ENCODE assay signal across 28 mouse cellular contexts in genomic region chr4:105113042-105113441, GRCm38 (mm10). TPM values are rescaled to one million over a fixed set of nuclear protein-coding genes. Genes with fewer than 3 reads are reported as not detected.
A peak's percentile ranks its signal among the peaks of the same experiment; 100 is the strongest.
DNase-seq lines count a peak whose midpoint lies in the region; ATAC-seq and TF ChIP-seq lines count a peak whose summit lies in the region.
"Had no signal": no experiment of that assay in that cellular context is flagged by ENCODE, and none has a peak within 500 bp of the region (broad histone marks: within the 10 kb centered on the region; RNA-seq: fewer than 3 reads in every experiment).

No protein-coding gene starts in this region.

- H3K9ac ChIP-seq in midbrain, embryonic 11.5 days (ENCODE audit: low read length) = no peak overlapping the region
- no peak overlapping the region for H3K9ac ChIP-seq in midbrain, embryonic 16.5 days (ENCODE audit: low read depth, low read length)
- H3K9ac ChIP-seq in ES-E14 (ENCODE audit: insufficient read depth, low read depth, low read length, poor library complexity, severe bottlenecking) = no peak overlapping the region
- H3K9ac ChIP-seq in intestine, embryonic 16.5 days (ENCODE audit: low read depth, low read length) = no peak overlapping the region
- H3K9ac ChIP-seq: embryonic facial prominence, embryonic 13.5 days; embryonic facial prominence, embryonic 15.5 days; forebrain, embryonic 12.5 days had no signal

- H3K4me2 ChIP-seq in midbrain, embryonic 11.5 days = no peak overlapping the region
- H3K4me2 ChIP-seq in midbrain, embryonic 16.5 days (ENCODE audit: low read length) = no peak overlapping the region
- H3K4me2 ChIP-seq in intestine, embryonic 16.5 days (ENCODE audit: low read depth, low read length) = no peak overlapping the region
- H3K4me2 ChIP-seq: embryonic facial prominence, embryonic 13.5 days; embryonic facial prominence, embryonic 15.5 days; forebrain, embryonic 12.5 days had no signal

- no peak overlapping the region for H3K4me3 ChIP-seq in midbrain, embryonic 11.5 days (ENCODE audit: low read depth, low read length)
- H3K4me3 ChIP-seq in midbrain, embryonic 16.5 days (ENCODE audit: low read depth, low read length) = no peak overlapping the region
- H3K4me3 ChIP-seq in ES-E14 (ENCODE audit: insufficient read depth in 1 of 2, low read depth in 1 of 2, low read length in 2 of 2, poor library complexity in 1 of 2, severe bottlenecking in 1 of 2) = no peak overlapping the region
- no peak overlapping the region for H3K4me3 ChIP-seq in intestine, embryonic 16.5 days (ENCODE audit: low read length)
- H3K4me3 ChIP-seq: embryonic facial prominence, embryonic 13.5 days; embryonic facial prominence, embryonic 15.5 days; erythroblast, embryonic 14.5 days; forebrain, embryonic 10.5 days; forebrain, embryonic 12.5 days had no signal

- 88% methylated on average over 5 of the region's 5 CpGs for WGBS in midbrain, embryonic 11.5 days
- 93% methylated on average over 5 of the region's 5 CpGs for WGBS in midbrain, embryonic 16.5 days
- 49% methylated on average over 5 of the region's 5 CpGs for WGBS in intestine, embryonic 16.5 days
- WGBS in large intestine, adult 2 months = 25% methylated on average over 5 of the region's 5 CpGs

- no peak overlapping the region for H3K27ac ChIP-seq in midbrain, embryonic 11.5 days (ENCODE audit: low read depth, low read length)
- H3K27ac ChIP-seq in midbrain, embryonic 16.5 days (ENCODE audit: low read length) = no peak overlapping the region
- no peak overlapping the region for H3K27ac ChIP-seq in ES-E14 (ENCODE audit: insufficient read depth, low read depth, low read length, poor library complexity, severe bottlenecking)
- H3K27ac ChIP-seq in intestine, embryonic 16.5 days (ENCODE audit: low read length) = peak overlapping the region; percentile 49
- H3K27ac ChIP-seq: embryonic facial prominence, embryonic 15.5 days; forebrain, embryonic 10.5 days; forebrain, embryonic 12.5 days had no signal

- intact Hi-C loops in heart, postnatal 25 days (cut with DNase I) = loop anchor here (5.0 kb wide), 1 partner anchor 76 kb away; no protein-coding TSS in a partner anchor

- peak; percentile 66 for DNase-seq in midbrain, embryonic 11.5 days (ENCODE audit: low spot score, missing footprints)
- DNase-seq in ES-E14 (ENCODE audit: low read depth, low spot score) = no peak
- DNase-seq in large intestine, adult 2 months (ENCODE audit: low read depth, low spot score) = peak; percentile 88
- DNase-seq in heart, postnatal 25 days (ENCODE audit: low spot score) = no peak
- no peak for DNase-seq in adrenal gland, adult 18-20 months (ENCODE audit: low spot score in 2 of 2)
- no peak for DNase-seq in kidney, postnatal 36 days
- DNase-seq: adrenal gland, adult 8-10 months; adrenal gland, postnatal 14 days; adrenal gland, postnatal 36 days; B cell, adult 2 months; cerebellum, adult 11 months; cerebellum, adult 18-20 months; cerebellum, adult 8-10 months; cerebellum, adult 9-11 months; cerebellum, postnatal 14 days; cerebellum, postnatal 36 days; embryo, embryonic 11 days had no signal

- in situ Hi-C loops in ES-E14 (cut with MboI; ENCODE audit: low sequenced_read_pairs in 2 of 2, unreplicated experiment in 2 of 2) = no loop called here

- no peak for ATAC-seq in midbrain, embryonic 11.5 days (ENCODE audit: low FRiP score)
- no peak for ATAC-seq in midbrain, embryonic 16.5 days
- ATAC-seq in intestine, embryonic 16.5 days = peak; percentile 34
- ATAC-seq: CD4-positive, CD25-positive, alpha-beta regulatory T cell, adult 4 months; forebrain, embryonic 14.5 days; forebrain, embryonic 16.5 days had no signal

- no peaks in the 10 kb centered on the region for H3K9me3 ChIP-seq in midbrain, embryonic 11.5 days (ENCODE audit: control insufficient read depth, low read length)
- H3K9me3 ChIP-seq in midbrain, embryonic 16.5 days (replicated peaks; ENCODE audit: control insufficient read depth, low read length, poor library complexity, severe bottlenecking) = no peaks in the 10 kb centered on the region
- H3K9me3 ChIP-seq in ES-E14 (ENCODE audit: control insufficient read depth, insufficient read depth, low read depth, low read length) = no peaks in the 10 kb centered on the region
- no peaks in the 10 kb centered on the region for H3K9me3 ChIP-seq in intestine, embryonic 16.5 days (ENCODE audit: control insufficient read depth, low read length)
- H3K9me3 ChIP-seq: embryonic facial prominence, embryonic 13.5 days; embryonic facial prominence, embryonic 15.5 days; forebrain, embryonic 10.5 days; forebrain, embryonic 12.5 days had no signal

- peaks cover 5% of the 10 kb centered on the region for H3K27me3 ChIP-seq in midbrain, embryonic 11.5 days (ENCODE audit: control insufficient read depth, insufficient read depth, low read length)
- H3K27me3 ChIP-seq in midbrain, embryonic 16.5 days (ENCODE audit: control insufficient read depth, insufficient read depth, low read depth, low read length) = no peaks in the 10 kb centered on the region
- no peaks in the 10 kb centered on the region for H3K27me3 ChIP-seq in intestine, embryonic 16.5 days (replicated peaks; ENCODE audit: control insufficient read depth, insufficient read depth, low read length)

- H3K36me3 ChIP-seq in midbrain, embryonic 11.5 days (ENCODE audit: control insufficient read depth, insufficient read depth, low read length) = no peaks in the 10 kb centered on the region
- H3K36me3 ChIP-seq in midbrain, embryonic 16.5 days (ENCODE audit: control insufficient read depth, insufficient read depth, low read length) = no peaks in the 10 kb centered on the region
- no peaks in the 10 kb centered on the region for H3K36me3 ChIP-seq in ES-E14 (ENCODE audit: control insufficient read depth, insufficient read depth, low read length, poor library complexity, severe bottlenecking)
- no peaks in the 10 kb centered on the region for H3K36me3 ChIP-seq in intestine, embryonic 16.5 days (ENCODE audit: control insufficient read depth, insufficient read depth, low read length)
- H3K36me3 ChIP-seq: embryonic facial prominence, embryonic 13.5 days; embryonic facial prominence, embryonic 15.5 days; forebrain, embryonic 10.5 days; forebrain, embryonic 12.5 days had no signal

- H3K4me1 ChIP-seq in midbrain, embryonic 11.5 days (ENCODE audit: control insufficient read depth, insufficient read depth, low read length) = peaks cover 9% of the 10 kb centered on the region
- H3K4me1 ChIP-seq in midbrain, embryonic 16.5 days (ENCODE audit: control insufficient read depth, insufficient read depth, low read length) = peaks cover 13% of the 10 kb centered on the region
- H3K4me1 ChIP-seq in ES-E14 (ENCODE audit: control insufficient read depth in 2 of 2, insufficient read depth in 2 of 2, low read length in 2 of 2, poor library complexity in 1 of 2) = peaks cover 2 to 5% of the 10 kb centered on the region in 2 experiments; a peak in 2 of 4 replicates
- H3K4me1 ChIP-seq in intestine, embryonic 16.5 days (ENCODE audit: control insufficient read depth, insufficient read depth, low read length) = peaks cover 9% of the 10 kb centered on the region

TF ChIP-seq in ES-E14, 5 proteins besides CTCF, POLR2A, EP300 and RAD21:
- TF ChIP-seq CHD2 (IDR thresholded peaks at IDR 0.05; ENCODE audit: low read depth, low read length) = peak; percentile 77
- no peak for TF ChIP-seq HCFC1 (IDR thresholded peaks at IDR 0.05; ENCODE audit: borderline replicate concordance, insufficient read depth, low read length)
TF ChIP-seq in ES-E14: peak in this region for 1.

RNA-seq across cellular contexts. Expression of gene Prkaa2, which starts 3.4 kb away (rescaled TPM):
- polyA plus RNA-seq in midbrain, embryonic 11.5 days (2014; fragmentation: Nextera tagmentation; extraction: Ambion mirVana) = 3.7 and 4.4 TPM in 2 replicates
- 17.7 and 18.6 TPM in 2 replicates for polyA plus RNA-seq in midbrain, embryonic 16.5 days (2015; fragmentation: Nextera tagmentation; extraction: Ambion mirVana)
- 3.9 and 4.3 TPM in 2 replicates for total RNA-seq in ES-E14 (2012; rRNA removed)
- polyA plus RNA-seq in intestine, embryonic 16.5 days (2015; fragmentation: Nextera tagmentation; extraction: Ambion mirVana) = 6.3 and 7.2 TPM in 2 replicates
- 4.2 and 5.2 TPM in 2 replicates for polyA plus RNA-seq in large intestine, adult 2 months (2012; rRNA removed)
- 10 to 100 TPM; 79.5 to 80.2 TPM for total RNA-seq in heart, postnatal 25 days (2021)
- 1 to 10 TPM; 7.6 to 8.3 TPM for total RNA-seq in adrenal gland, adult 18-20 months (2021)
- total RNA-seq: MEL had no signal
- polyA plus RNA-seq: CD4-positive, CD25-positive, alpha-beta regulatory T cell, adult 4 months; erythroblast, embryonic 14.5 days had no signal

RNA-seq across cellular contexts. Expression of gene Plpp3, which starts 44.1 kb away (rescaled TPM):
- polyA plus RNA-seq in midbrain, embryonic 11.5 days (2014; fragmentation: Nextera tagmentation; extraction: Ambion mirVana) = 46.3 and 47.0 TPM in 2 replicates
- polyA plus RNA-seq in midbrain, embryonic 16.5 days (2015; fragmentation: Nextera tagmentation; extraction: Ambion mirVana) = 71.7 and 102 TPM in 2 replicates
- total RNA-seq in ES-E14 (2012; rRNA removed) = 11.8 and 13.0 TPM in 2 replicates
- polyA plus RNA-seq in intestine, embryonic 16.5 days (2015; fragmentation: Nextera tagmentation; extraction: Ambion mirVana) = 46.0 and 48.4 TPM in 2 replicates
- polyA plus RNA-seq in large intestine, adult 2 months (2012; rRNA removed) = 28.7 and 45.4 TPM in 2 replicates
- total RNA-seq in heart, postnatal 25 days (2021) = 10 to 100 TPM; 71.9 to 74.8 TPM
- total RNA-seq in adrenal gland, adult 18-20 months (2021) = 100 to 1,000 TPM; 234 to 351 TPM
- total RNA-seq: MEL had no signal

Comparison
In these comparisons a context has a peak if more than half of its experiments do, and no peak if none do; other contexts are left out.
1. DNase-seq: peak in midbrain, embryonic 11.5 days (single experiment) and large intestine, adult 2 months (single experiment); none in ES-E14 (single experiment), heart, postnatal 25 days (single experiment), adrenal gland, adult 18-20 months (0 of 2) and kidney, postnatal 36 days (0 of 2).